Mouse (Mus musculus) embryonic facial prominence, embryonic 15.5 days (tissue): ENCODE results near the gene C2cd4b. TPM values are rescaled to one million over a fixed set of nuclear protein-coding genes. Genes with fewer than 3 reads are reported as not detected.
A peak's percentile ranks its signal among the peaks of the same experiment; 100 is the strongest.
"Not testable (repeated sequence)": the region's sequence is repeated elsewhere in the genome, so short reads cannot be mapped to it uniquely, and the experiment has no call there.

Experiments
- ATAC-seq: fragments of 200-750 bp; cut with Nextera tagmentation; 2 replicates; pipeline ENCODE4 v1.8.0; 2017; ENCODE audit warnings: low read depth, moderate TSS enrichment; ENCODE audit not compliant: insufficient number of reproducible peaks, low FRiP score, low TSS enrichment
- H3K27ac ChIP-seq: fragments of 300-500 bp; sonication (generic); replicated peaks from 2 replicates; pipeline ENCODE4 v1.5.1; 2015; ENCODE audit warnings: mild to moderate bottlenecking, inconsistent platforms
- H3K27me3 ChIP-seq: fragments of 300-500 bp; sonication (generic); 2 replicates; pipeline ENCODE4 v1.6.1; 2015; ENCODE audit warnings: inconsistent platforms
- H3K36me3 ChIP-seq: fragments of 300-500 bp; sonication (generic); 2 replicates; pipeline ENCODE4 v1.6.1; 2015; ENCODE audit warnings: mild to moderate bottlenecking, inconsistent platforms
- H3K4me1 ChIP-seq: fragments of 300-500 bp; sonication (generic); 2 replicates; pipeline ENCODE4 v1.6.1; 2015; ENCODE audit warnings: inconsistent platforms
- H3K4me2 ChIP-seq: fragments of 300-500 bp; sonication (generic); replicated peaks from 2 replicates; pipeline ENCODE4 v1.6.1; 2015; ENCODE audit warnings: mild to moderate bottlenecking, inconsistent platforms
- H3K4me3 ChIP-seq: fragments of 300-500 bp; sonication (generic); replicated peaks from 2 replicates; pipeline ENCODE4 v1.5.1; 2015; ENCODE audit warnings: mild to moderate bottlenecking, inconsistent platforms
- H3K9ac ChIP-seq: fragments of 300-500 bp; sonication (generic); 2 replicates; pipeline ENCODE4 v1.6.1; 2015; ENCODE audit warnings: inconsistent platforms
- H3K9me3 ChIP-seq: fragments of 300-500 bp; sonication (generic); replicated peaks from 2 replicates; pipeline ENCODE4 v1.6.1; 2016; ENCODE audit warnings: inconsistent platforms
- WGBS: fragments of 180-500 bp; shearing (Covaris S2); methylation state at CpG from one replicate; pipeline ENCODE4 v1.1.7; 2015; 5-methylcytosine and 5-hydroxymethylcytosine counted together
- polyA plus RNA-seq: library from polyadenylated mRNA; unstranded; fragments of >200 nt; fragmentation: Nextera tagmentation; extraction: Ambion mirVana; gene quantifications from 2 replicates; pipeline ENCODE4 v1.2.1, GENCODE M21; 2015

The C2cd4b gene
- polyA plus RNA-seq, 1 experiment from 2014 or later: 0.64 TPM

DNA sequence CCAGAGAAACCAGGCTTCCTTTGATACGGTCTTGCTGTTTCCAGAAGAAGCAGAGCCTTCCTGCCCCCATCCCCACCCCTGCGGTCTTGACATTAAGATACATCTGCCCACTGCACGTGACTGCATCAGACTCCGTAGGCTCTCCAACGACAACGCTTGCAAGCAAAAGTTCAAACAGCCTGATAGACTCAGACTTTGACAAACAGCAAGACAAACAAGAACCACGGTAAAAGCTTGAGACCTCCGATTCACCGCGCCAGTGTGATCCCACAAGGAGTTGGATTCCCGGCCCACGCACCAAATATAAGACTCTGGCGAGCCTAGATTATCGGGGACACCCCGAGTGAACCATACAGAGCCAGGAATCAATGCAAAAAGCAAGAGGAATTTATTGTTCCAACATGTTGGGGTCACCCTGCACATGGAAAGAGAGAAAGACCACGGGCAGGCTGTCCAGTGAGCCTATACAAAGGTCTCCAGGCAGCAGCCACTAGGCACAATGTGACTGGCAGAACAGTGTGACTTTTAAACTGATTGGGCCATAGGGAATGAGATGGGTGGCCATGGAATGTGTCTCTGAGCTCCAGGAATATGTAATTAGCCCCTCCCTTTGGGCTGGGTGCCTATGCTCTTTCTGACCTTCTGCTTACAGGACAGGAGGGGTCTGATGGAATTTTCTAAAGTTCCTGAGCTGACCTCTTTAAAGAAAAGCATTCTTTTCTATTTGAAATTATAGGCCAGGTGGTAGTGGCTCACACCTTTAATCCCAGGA is 5.6 kb upstream of the C2cd4b start:
- Histone ChIP-seq H3K9ac (no peak overlapping the region), H3K36me3 (no peaks in the 10 kb centered on the region), H3K27ac (no peak overlapping the region), H3K4me3 (no peak overlapping the region), H3K9me3 (no peaks in the 10 kb centered on the region), H3K4me2 (no peak overlapping the region), H3K27me3 (peaks cover 11% of the 10 kb centered on the region), H3K4me1 (no peaks in the 10 kb centered on the region)
- no peak for ATAC-seq
- WGBS: 87% methylated on average over 16 of the region's 16 CpGs

DNA sequence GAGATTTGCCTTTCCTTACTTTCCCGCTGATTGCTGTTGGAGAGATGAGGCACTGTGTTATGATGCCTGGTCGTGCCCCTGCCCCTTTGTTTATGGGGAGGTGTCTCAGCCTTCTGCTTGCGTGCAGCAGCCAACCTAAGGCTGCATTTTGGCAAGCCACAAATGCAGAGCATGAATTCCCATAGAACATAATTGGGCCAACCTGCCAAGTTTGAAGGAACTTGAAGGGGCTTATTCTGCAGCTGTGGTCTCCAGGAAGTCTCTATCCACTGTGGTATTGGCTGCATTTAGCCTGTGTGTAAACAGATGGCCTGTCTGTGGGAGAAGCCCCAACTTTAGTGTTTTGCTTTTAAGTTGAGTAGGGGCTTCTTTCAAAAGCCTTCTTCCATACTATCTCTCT is 4.5 kb upstream of the C2cd4b start:
- no peak overlapping the region for H3K4me2 ChIP-seq
- H3K27ac ChIP-seq: no peak overlapping the region
- H3K4me3 ChIP-seq: no peak overlapping the region
- 57% methylated on average over 3 of the region's 3 CpGs for WGBS
- no peak overlapping the region for H3K9ac ChIP-seq
- H3K4me1 ChIP-seq: peaks cover 8% of the 10 kb centered on the region
- no peaks in the 10 kb centered on the region for H3K9me3 ChIP-seq
- H3K36me3 ChIP-seq: no peaks in the 10 kb centered on the region
- peaks cover 23% of the 10 kb centered on the region for H3K27me3 ChIP-seq
- ATAC-seq: no peak

DNA sequence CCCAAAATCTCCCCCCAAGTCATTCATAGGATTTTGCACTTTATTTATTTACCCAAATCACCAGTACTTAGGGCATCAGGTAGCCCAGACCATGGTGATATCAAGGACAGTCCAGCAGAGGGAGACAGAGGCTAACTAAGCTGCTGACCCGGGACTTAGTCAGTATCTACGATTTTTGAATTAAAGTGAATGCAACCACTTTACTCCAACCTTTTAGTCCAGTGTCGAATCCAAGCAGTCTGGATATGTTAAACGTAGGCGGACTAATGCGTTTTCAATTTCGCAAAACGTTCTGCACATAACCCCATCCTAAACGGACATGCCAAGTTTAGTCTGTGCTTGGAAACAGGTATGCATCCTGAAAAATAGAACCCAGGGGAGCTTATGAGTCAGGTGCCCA is 551 bp upstream of the C2cd4b start:
- peak overlapping the region; percentile 99 for H3K4me2 ChIP-seq
- 0 out of 2 replicates have a peak overlapping the region, but pooled peaks have one; percentile 65 for H3K4me3 ChIP-seq
- 3% methylated on average over 9 of the region's 9 CpGs for WGBS
- H3K9ac ChIP-seq: no peak overlapping the region
- H3K27me3 ChIP-seq: peaks cover 36% of the 10 kb centered on the region
- H3K27ac ChIP-seq: no peak overlapping the region
- H3K9me3 ChIP-seq: no peaks in the 10 kb centered on the region
- H3K4me1 ChIP-seq: peaks cover 14% of the 10 kb centered on the region
- no peaks in the 10 kb centered on the region for H3K36me3 ChIP-seq
- no peak for ATAC-seq

DNA sequence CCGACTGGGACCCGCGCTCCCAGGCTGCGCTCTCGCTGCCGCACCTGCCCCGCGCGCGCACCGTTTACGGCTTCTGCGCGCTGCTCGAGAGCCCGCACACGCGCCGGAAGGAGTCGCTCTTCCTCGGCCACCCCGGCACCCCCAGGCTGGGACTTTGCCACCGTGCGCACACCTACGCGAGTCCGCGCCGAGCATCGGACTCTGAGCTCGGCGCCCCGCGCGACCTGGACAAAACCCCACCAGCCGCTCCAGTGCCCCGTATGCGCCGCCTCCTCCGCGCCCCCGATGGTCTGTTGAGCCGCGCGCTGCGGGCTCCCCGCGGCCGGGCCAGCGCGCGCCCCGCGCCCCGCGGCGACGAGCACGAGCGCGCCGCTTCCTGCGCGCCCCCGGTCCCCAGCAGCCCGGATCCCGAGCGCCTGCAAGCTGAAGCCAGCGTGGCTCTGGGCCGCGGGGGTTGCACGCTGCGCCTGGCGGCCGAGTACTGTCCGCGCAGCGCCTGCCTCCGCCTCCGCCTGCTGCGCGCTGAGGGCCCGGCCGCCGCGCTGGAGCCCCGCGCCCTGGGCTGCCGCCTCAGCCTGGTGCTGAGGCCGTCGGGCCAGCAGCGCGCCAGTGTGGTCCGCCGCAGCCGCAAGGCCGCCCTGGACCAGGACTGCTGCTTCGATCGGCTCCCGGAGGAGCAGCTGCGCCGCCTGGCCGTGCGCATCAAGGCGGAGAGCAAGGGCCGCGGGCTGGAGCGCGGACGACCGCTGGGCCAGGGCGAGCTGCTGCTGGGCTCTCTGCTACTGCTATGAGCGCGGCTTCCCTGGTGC is 923 bp downstream of the C2cd4b start:
- WGBS: under 1% methylated on average over 114 of the region's 114 CpGs
- Histone ChIP-seq H3K27me3 (peaks cover 36% of the 10 kb centered on the region), H3K4me1 (peaks cover 14% of the 10 kb centered on the region), H3K4me2 (peak overlapping the region; percentile 99), H3K9ac (peak overlapping the region; percentile 35), H3K4me3 (peak overlapping the region; percentile 65)
- not testable (repeated sequence) for H3K27ac ChIP-seq, H3K9me3 ChIP-seq, H3K36me3 ChIP-seq
- peak; percentile 83 for ATAC-seq

DNA sequence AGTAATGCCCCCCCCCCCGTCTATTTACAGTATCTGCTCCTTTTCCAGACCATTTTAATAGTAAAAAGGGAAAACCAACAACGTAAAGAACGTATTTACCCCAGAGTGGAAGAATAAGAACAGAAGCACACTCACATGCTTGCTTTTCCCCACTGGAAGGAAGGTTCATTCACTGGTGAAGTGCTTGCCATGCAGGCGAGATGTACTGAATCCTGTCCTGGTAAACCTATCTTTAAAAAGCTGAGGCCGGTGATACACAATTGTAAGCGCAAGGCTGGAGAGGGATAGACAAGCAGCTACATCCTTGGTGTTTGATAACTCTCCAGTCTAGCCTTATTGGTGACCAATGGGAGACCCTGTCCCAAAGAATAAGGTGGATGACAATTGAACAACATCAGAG is 1.8 kb downstream of the C2cd4b start:
- H3K9me3 ChIP-seq: no peaks in the 10 kb centered on the region
- H3K27ac ChIP-seq: no peak overlapping the region
- peaks cover 14% of the 10 kb centered on the region for H3K4me1 ChIP-seq
- peak overlapping the region; percentile 99; the same call in 1 of the 2 replicates for H3K4me2 ChIP-seq
- peaks cover 36% of the 10 kb centered on the region for H3K27me3 ChIP-seq
- H3K4me3 ChIP-seq: no peak overlapping the region
- WGBS: 71% methylated on average over 6 of the region's 6 CpGs
- no peak overlapping the region for H3K9ac ChIP-seq
- no peaks in the 10 kb centered on the region for H3K36me3 ChIP-seq
- no peak for ATAC-seq

DNA sequence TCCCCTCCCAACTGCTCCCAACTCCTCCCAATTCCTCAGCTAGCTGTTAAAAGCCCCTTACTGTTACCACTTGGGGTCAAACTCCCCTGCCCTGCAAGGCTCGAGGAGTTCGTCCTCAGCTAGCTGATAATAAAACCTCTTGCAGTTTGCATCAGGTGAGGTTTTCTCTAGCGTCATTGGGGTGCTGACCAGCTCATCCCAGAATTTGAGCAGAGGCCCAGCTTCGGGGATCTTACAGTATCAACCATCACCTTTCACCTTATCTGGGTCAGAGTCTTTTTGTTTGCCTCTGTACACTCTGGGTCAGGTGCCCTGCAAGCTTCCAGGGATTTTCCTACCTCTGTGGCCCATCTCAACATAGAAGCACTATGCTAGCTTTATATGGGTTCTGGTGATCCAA is 4.1 kb downstream of the C2cd4b start:
- 71% methylated on average over 4 of the region's 4 CpGs for WGBS
- H3K9ac ChIP-seq: no peak overlapping the region
- no peaks in the 10 kb centered on the region for H3K9me3 ChIP-seq
- no peak overlapping the region for H3K4me3 ChIP-seq
- peaks cover 28% of the 10 kb centered on the region for H3K27me3 ChIP-seq
- H3K4me2 ChIP-seq: no peak overlapping the region
- no peak overlapping the region for H3K27ac ChIP-seq
- peaks cover 14% of the 10 kb centered on the region for H3K4me1 ChIP-seq
- ATAC-seq: no peak
- no peaks in the 10 kb centered on the region for H3K36me3 ChIP-seq

DNA sequence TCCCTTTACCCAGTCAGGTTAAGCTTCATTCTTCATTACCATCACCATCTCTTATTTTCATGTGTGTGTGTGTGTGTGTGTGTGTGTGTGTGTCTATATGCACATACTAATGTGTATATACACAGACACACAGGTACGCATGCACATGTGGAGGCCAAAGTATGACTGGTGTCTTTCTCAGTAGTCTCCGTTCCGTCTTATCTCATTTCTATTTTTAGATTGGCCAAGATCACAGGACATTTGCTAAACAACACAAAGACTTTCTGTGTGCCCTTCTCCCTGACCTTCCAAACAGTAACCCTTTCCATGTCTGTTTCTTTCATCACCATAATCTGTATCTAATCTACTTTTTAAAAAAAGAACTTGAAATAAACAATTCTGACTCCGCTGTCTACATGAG is 7.2 kb downstream of the C2cd4b start:
- no peak overlapping the region for H3K9ac ChIP-seq
- no peaks in the 10 kb centered on the region for H3K36me3 ChIP-seq
- no peaks in the 10 kb centered on the region for H3K4me1 ChIP-seq
- H3K27ac ChIP-seq: no peak overlapping the region
- WGBS: 83% methylated on average over 4 of the region's 4 CpGs
- H3K4me2 ChIP-seq: no peak overlapping the region
- ATAC-seq: no peak
- no peaks in the 10 kb centered on the region for H3K9me3 ChIP-seq
- peaks cover 1% of the 10 kb centered on the region; the same call in 1 of the 2 replicates for H3K27me3 ChIP-seq
- no peak overlapping the region for H3K4me3 ChIP-seq

DNA sequence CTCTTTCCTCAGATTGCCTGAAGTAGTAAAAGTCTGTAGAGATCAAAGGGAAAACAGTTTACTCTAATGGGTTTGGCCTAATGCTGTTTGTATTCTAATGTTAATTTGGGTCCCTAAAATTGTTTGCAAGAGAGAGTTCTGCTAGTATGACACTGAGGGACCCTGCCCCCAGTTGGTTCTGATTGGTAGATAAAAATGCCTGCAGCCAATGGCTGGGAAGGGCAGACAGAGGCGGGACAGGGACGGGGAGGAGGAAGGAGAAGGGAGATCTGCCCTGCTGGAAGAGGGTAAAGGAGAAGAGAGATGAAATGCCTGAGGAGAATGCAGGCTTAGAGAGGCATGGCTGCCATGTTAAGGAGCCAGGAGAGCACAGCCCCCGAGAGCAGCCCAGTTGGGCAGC is 7.7 kb downstream of the C2cd4b start:
- H3K27me3 ChIP-seq: no peaks in the 10 kb centered on the region; the same call in 1 of the 2 replicates
- no peaks in the 10 kb centered on the region for H3K4me1 ChIP-seq
- 25% methylated on average over 3 of the region's 3 CpGs for WGBS
- ATAC-seq: no peak
- no peaks in the 10 kb centered on the region for H3K9me3 ChIP-seq
- no peak overlapping the region for H3K4me3 ChIP-seq
- no peak overlapping the region for H3K9ac ChIP-seq
- no peak overlapping the region for H3K27ac ChIP-seq
- H3K4me2 ChIP-seq: no peak overlapping the region
- no peaks in the 10 kb centered on the region for H3K36me3 ChIP-seq

DNA sequence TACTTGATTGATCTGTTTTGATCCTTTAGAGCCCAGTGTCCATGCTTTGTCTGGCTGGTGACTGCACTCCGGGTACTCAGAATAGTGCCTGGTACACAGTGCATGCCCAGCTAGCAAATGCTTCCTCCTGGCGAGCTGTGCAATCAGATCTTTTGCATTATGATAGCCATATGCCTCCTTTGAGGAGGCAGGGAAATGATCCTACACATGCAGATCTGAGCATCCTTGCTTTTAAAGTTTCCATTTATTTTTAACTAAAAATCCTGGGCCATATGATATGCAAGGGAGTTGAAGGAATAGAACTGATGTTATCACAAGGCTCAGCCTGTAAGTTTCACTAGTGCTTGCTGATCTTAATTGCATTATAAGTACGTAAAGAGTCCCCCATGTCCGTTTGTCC is 9.6 kb downstream of the C2cd4b start:
- no peak for ATAC-seq
- no peaks in the 10 kb centered on the region for H3K36me3 ChIP-seq
- no peak overlapping the region for H3K27ac ChIP-seq
- H3K9me3 ChIP-seq: no peaks in the 10 kb centered on the region
- H3K4me3 ChIP-seq: no peak overlapping the region
- 65% methylated on average over 4 of the region's 4 CpGs for WGBS
- no peaks in the 10 kb centered on the region; the same call in 1 of the 2 replicates for H3K27me3 ChIP-seq
- H3K4me2 ChIP-seq: no peak overlapping the region
- H3K9ac ChIP-seq: no peak overlapping the region
- H3K4me1 ChIP-seq: no peaks in the 10 kb centered on the region

DNA sequence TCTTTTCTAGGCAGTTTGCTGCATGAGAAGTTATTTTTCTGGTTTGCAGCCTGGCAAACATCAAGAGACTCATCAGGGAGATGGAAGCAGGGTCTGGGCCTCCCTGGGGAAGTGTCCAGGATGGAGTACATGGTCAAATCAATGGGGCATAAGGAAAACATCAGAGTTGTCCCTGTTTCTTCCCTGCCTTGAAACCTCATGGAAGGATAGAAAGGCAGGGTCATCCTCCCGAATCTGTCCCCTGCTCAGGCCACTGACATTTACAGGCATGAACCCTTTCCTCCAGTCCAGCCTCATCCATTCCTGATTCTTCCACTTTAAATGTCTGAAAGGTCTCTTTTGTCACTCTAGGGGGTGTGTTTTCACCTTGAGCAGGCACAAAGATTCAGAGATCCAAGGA is 10.2 kb downstream of the C2cd4b start:
- Histone ChIP-seq H3K4me2 (no peak overlapping the region), H3K9me3 (no peaks in the 10 kb centered on the region), H3K4me3 (no peak overlapping the region), H3K4me1 (no peaks in the 10 kb centered on the region), H3K27me3 (no peaks in the 10 kb centered on the region), H3K27ac (no peak overlapping the region), H3K9ac (no peak overlapping the region), H3K36me3 (no peaks in the 10 kb centered on the region)
- ATAC-seq: no peak
- WGBS: 88% methylated on average over 1 of the region's 1 CpGs

DNA sequence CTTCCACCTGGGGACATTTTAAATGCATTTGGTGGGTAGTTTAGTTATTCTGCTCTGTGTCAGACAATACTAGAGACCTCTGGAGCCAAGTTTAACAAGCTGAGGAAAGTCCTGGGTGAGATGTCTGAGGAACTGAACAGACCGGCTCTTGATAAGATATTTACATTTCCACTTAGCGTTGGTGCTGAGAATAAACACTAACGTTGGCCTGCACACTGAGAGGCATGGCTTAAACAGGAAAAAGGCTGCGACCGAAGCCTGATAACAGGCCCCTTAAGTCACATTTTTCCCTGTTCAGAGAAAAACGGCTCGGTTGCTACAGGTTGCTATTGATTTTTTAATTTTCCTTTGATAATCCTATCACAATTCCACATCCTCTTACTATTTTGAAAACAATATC is 12.1 kb downstream of the C2cd4b start:
- Histone ChIP-seq H3K27me3 (no peaks in the 10 kb centered on the region), H3K9me3 (no peaks in the 10 kb centered on the region), H3K9ac (no peak overlapping the region), H3K27ac (no peak overlapping the region), H3K4me1 (no peaks in the 10 kb centered on the region), H3K36me3 (no peaks in the 10 kb centered on the region), H3K4me2 (no peak overlapping the region), H3K4me3 (no peak overlapping the region)
- 60% methylated on average over 7 of the region's 7 CpGs for WGBS
- no peak for ATAC-seq
